Mouse (Mus musculus): ENCODE measurements at regions not wholly inside any gene's neighbourhood (a gene's known extent, or its start where the extent isn't known, plus 50 kb on each side); places are given as distances from the start of the nearest gene placed in this dataset.
A peak's percentile ranks its signal among the peaks of the same experiment; 100 is the strongest.

- no peak overlapping the region for H3K4me3 ChIP-seq
- H3K27me3 ChIP-seq: no peaks in the 10 kb centered on the region
- H3K9me3 ChIP-seq: no peaks in the 10 kb centered on the region
- no peak for ATAC-seq (ENCODE audit: borderline replicate concordance, extremely low read depth, low FRiP score, low TSS enrichment)
- no peak overlapping the region for H3K27ac ChIP-seq
- no peaks in the 10 kb centered on the region for H3K36me3 ChIP-seq
- no peak overlapping the region for H3K4me2 ChIP-seq
- no peak overlapping the region for H3K9ac ChIP-seq
- 54% methylated on average over 1 of the region's 1 CpGs for WGBS
- H3K4me1 ChIP-seq: no peaks in the 10 kb centered on the region
Observed at GRCm38 (mm10) chr12:118784643-118785042, 61.5 kb upstream of the Sp8 start.

- H3K36me3 ChIP-seq: no peaks in the 10 kb centered on the region
- 82% methylated on average over 3 of the region's 3 CpGs for WGBS
- H3K4me3 ChIP-seq: no peak overlapping the region
- no peak overlapping the region for H3K27ac ChIP-seq
- no peaks in the 10 kb centered on the region for H3K9me3 ChIP-seq
- H3K9ac ChIP-seq: no peak overlapping the region
- H3K4me2 ChIP-seq: no peak overlapping the region
- no peaks in the 10 kb centered on the region for H3K4me1 ChIP-seq
- no peaks in the 10 kb centered on the region for H3K27me3 ChIP-seq
- ATAC-seq (ENCODE audit: borderline replicate concordance, extremely low read depth, low FRiP score, low TSS enrichment): no peak
Observed at GRCm38 (mm10) chr12:118781978-118782377, 64.2 kb upstream of the Sp8 start.

GRCm38 (mm10) chr12:118775463-118776064, 70.6 kb upstream of the Sp8 start:
- Histone ChIP-seq H3K4me3 (no peak overlapping the region), H3K4me1 (no peaks in the 10 kb centered on the region), H3K27me3 (no peaks in the 10 kb centered on the region), H3K27ac (no peak overlapping the region), H3K9me3 (no peaks in the 10 kb centered on the region), H3K36me3 (no peaks in the 10 kb centered on the region), H3K4me2 (no peak overlapping the region), H3K9ac (no peak overlapping the region)
- 59% methylated on average over 1 of the region's 1 CpGs for WGBS
- ATAC-seq (ENCODE audit: borderline replicate concordance, extremely low read depth, low FRiP score, low TSS enrichment): no peak

GRCm38 (mm10) chr12:118772790-118773189, 73.3 kb upstream of the Sp8 start:
- no peak for ATAC-seq (ENCODE audit: borderline replicate concordance, extremely low read depth, low FRiP score, low TSS enrichment)
- no peaks in the 10 kb centered on the region for H3K9me3 ChIP-seq
- no peak overlapping the region for H3K27ac ChIP-seq
- no peaks in the 10 kb centered on the region for H3K36me3 ChIP-seq
- H3K9ac ChIP-seq: no peak overlapping the region
- no peak overlapping the region for H3K4me3 ChIP-seq
- no peaks in the 10 kb centered on the region for H3K4me1 ChIP-seq
- 43% methylated on average over 2 of the region's 2 CpGs for WGBS
- no peak overlapping the region for H3K4me2 ChIP-seq
- no peaks in the 10 kb centered on the region for H3K27me3 ChIP-seq

GRCm38 (mm10) chr12:118766472-118766871, 79.7 kb upstream of the Sp8 start:
- no peak overlapping the region for H3K4me2 ChIP-seq
- no peaks in the 10 kb centered on the region for H3K4me1 ChIP-seq
- H3K27ac ChIP-seq: no peak overlapping the region
- WGBS: 67% methylated on average over 1 of the region's 1 CpGs
- no peak overlapping the region for H3K9ac ChIP-seq
- H3K36me3 ChIP-seq: no peaks in the 10 kb centered on the region
- H3K9me3 ChIP-seq: no peaks in the 10 kb centered on the region
- H3K27me3 ChIP-seq: no peaks in the 10 kb centered on the region
- ATAC-seq (ENCODE audit: borderline replicate concordance, extremely low read depth, low FRiP score, low TSS enrichment): no peak
- no peak overlapping the region for H3K4me3 ChIP-seq

GRCm38 (mm10) chr12:118754076-118754475, 92.1 kb upstream of the Sp8 start:
- Histone ChIP-seq H3K27ac (no peak overlapping the region), H3K4me2 (no peak overlapping the region), H3K4me3 (no peak overlapping the region), H3K4me1 (no peaks in the 10 kb centered on the region), H3K9ac (no peak overlapping the region), H3K9me3 (no peaks in the 10 kb centered on the region), H3K36me3 (no peaks in the 10 kb centered on the region), H3K27me3 (no peaks in the 10 kb centered on the region)
- ATAC-seq (ENCODE audit: borderline replicate concordance, extremely low read depth, low FRiP score, low TSS enrichment): no peak
- WGBS: 63% methylated on average over 2 of the region's 2 CpGs

GRCm38 (mm10) chr12:118739103-118739502, 107.0 kb upstream of the Sp8 start:
- H3K4me2 ChIP-seq: no peak overlapping the region
- no peak for ATAC-seq (ENCODE audit: borderline replicate concordance, extremely low read depth, low FRiP score, low TSS enrichment)
- no peaks in the 10 kb centered on the region for H3K36me3 ChIP-seq
- H3K27ac ChIP-seq: no peak overlapping the region
- H3K9ac ChIP-seq: no peak overlapping the region
- no peaks in the 10 kb centered on the region for H3K4me1 ChIP-seq
- WGBS: 62% methylated on average over 4 of the region's 4 CpGs
- no peaks in the 10 kb centered on the region for H3K9me3 ChIP-seq
- H3K27me3 ChIP-seq: no peaks in the 10 kb centered on the region
- H3K4me3 ChIP-seq: no peak overlapping the region

GRCm38 (mm10) chr12:118725891-118726290, 120.2 kb upstream of the Sp8 start:
- Histone ChIP-seq H3K36me3 (no peaks in the 10 kb centered on the region), H3K9me3 (no peaks in the 10 kb centered on the region), H3K9ac (no peak overlapping the region), H3K27ac (no peak overlapping the region), H3K4me1 (no peaks in the 10 kb centered on the region), H3K27me3 (no peaks in the 10 kb centered on the region), H3K4me3 (no peak overlapping the region), H3K4me2 (no peak overlapping the region)
- 30% methylated on average over 4 of the region's 4 CpGs for WGBS
- peak; percentile 78; the same call in 1 of the 2 replicates for ATAC-seq (ENCODE audit: borderline replicate concordance, extremely low read depth, low FRiP score, low TSS enrichment)

- Histone ChIP-seq H3K4me2 (no peak overlapping the region), H3K36me3 (no peaks in the 10 kb centered on the region), H3K9me3 (no peaks in the 10 kb centered on the region), H3K4me1 (no peaks in the 10 kb centered on the region), H3K27me3 (no peaks in the 10 kb centered on the region), H3K27ac (no peak overlapping the region), H3K4me3 (no peak overlapping the region), H3K9ac (no peak overlapping the region)
- 74% methylated on average over 4 of the region's 4 CpGs for WGBS
- no peak for ATAC-seq (ENCODE audit: borderline replicate concordance, extremely low read depth, low FRiP score, low TSS enrichment)
Observed at GRCm38 (mm10) chr12:118719878-118720573, 126.1 kb upstream of the Sp8 start.

- no peaks in the 10 kb centered on the region for H3K9me3 ChIP-seq
- H3K4me1 ChIP-seq: no peaks in the 10 kb centered on the region
- no peak for ATAC-seq (ENCODE audit: borderline replicate concordance, extremely low read depth, low FRiP score, low TSS enrichment)
- no peaks in the 10 kb centered on the region for H3K36me3 ChIP-seq
- H3K4me2 ChIP-seq: no peak overlapping the region
- no peak overlapping the region for H3K9ac ChIP-seq
- no peak overlapping the region for H3K4me3 ChIP-seq
- no peak overlapping the region for H3K27ac ChIP-seq
- WGBS: 72% methylated on average over 4 of the region's 4 CpGs
- no peaks in the 10 kb centered on the region for H3K27me3 ChIP-seq
Observed at GRCm38 (mm10) chr12:118716824-118717223, 129.3 kb upstream of the Sp8 start.

- Histone ChIP-seq H3K36me3 (no peaks in the 10 kb centered on the region), H3K27me3 (no peaks in the 10 kb centered on the region), H3K9me3 (no peaks in the 10 kb centered on the region), H3K27ac (no peak overlapping the region), H3K9ac (no peak overlapping the region), H3K4me1 (peaks cover 3% of the 10 kb centered on the region; the same call in 1 of the 2 replicates), H3K4me2 (no peak overlapping the region), H3K4me3 (no peak overlapping the region)
- WGBS: 81% methylated on average over 7 of the region's 7 CpGs
- no peak for ATAC-seq (ENCODE audit: borderline replicate concordance, extremely low read depth, low FRiP score, low TSS enrichment)
Observed at GRCm38 (mm10) chr12:118706626-118707025, 139.5 kb upstream of the Sp8 start.

GRCm38 (mm10) chr12:118704826-118705225, 141.3 kb upstream of the Sp8 start:
- ATAC-seq (ENCODE audit: borderline replicate concordance, extremely low read depth, low FRiP score, low TSS enrichment): no peak
- no peak overlapping the region for H3K9ac ChIP-seq

More at GRCm38 (mm10) chr12:118704826-118705225, 141.3 kb upstream of the Sp8 start:
- H3K4me3 ChIP-seq: no peak overlapping the region
- no peak overlapping the region for H3K27ac ChIP-seq
- H3K36me3 ChIP-seq: no peaks in the 10 kb centered on the region
- no peaks in the 10 kb centered on the region for H3K27me3 ChIP-seq
- 69% methylated on average over 2 of the region's 2 CpGs for WGBS
- H3K4me2 ChIP-seq: no peak overlapping the region
- H3K9me3 ChIP-seq: no peaks in the 10 kb centered on the region
- peaks cover 3% of the 10 kb centered on the region; the same call in 1 of the 2 replicates for H3K4me1 ChIP-seq

Data from lung, embryonic 15.5 days (tissue).